ENCODE assay signal across 28 mouse cellular contexts in genomic region chr1:79678117-79678684, GRCm38 (mm10). TPM values are rescaled to one million over a fixed set of nuclear protein-coding genes. Genes with fewer than 3 reads are reported as not detected.
A peak's percentile ranks its signal among the peaks of the same experiment; 100 is the strongest.
DNase-seq lines count a peak whose midpoint lies in the region; ATAC-seq and TF ChIP-seq lines count a peak whose summit lies in the region.
"Had no signal": no experiment of that assay in that cellular context is flagged by ENCODE, and none has a peak within 500 bp of the region (broad histone marks: within the 10 kb centered on the region; RNA-seq: fewer than 3 reads in every experiment).

No protein-coding gene starts in this region.

- DNase-seq in kidney, postnatal 4 days, result no peak
- no peak for DNase-seq in lung, postnatal 25 days (ENCODE audit: low spot score)
- DNase-seq in Patski (ENCODE audit: low read depth, low spot score), result peak; percentile 54
- DNase-seq in c-Kit-positive CD71-positive TER-119-positive erythroid progenitor cells, embryonic 14.5 days (ENCODE audit: low spot score), result no peak
- DNase-seq: adrenal gland, adult 8-10 months; adrenal gland, postnatal 36 days; B cell, adult 2 months; cerebellum, adult 11 months; cerebellum, adult 2 months; cerebellum, adult 9-11 months; cerebellum, postnatal 25 days; gastrocnemius, postnatal 25 days; heart, adult 18-20 months; heart, postnatal 10 days; heart, postnatal 36 days had no signal

- H3K27me3 ChIP-seq in kidney, embryonic 15.5 days, result peaks cover 11% of the 10 kb centered on the region
- H3K27me3 ChIP-seq in lung, embryonic 15.5 days, result peaks cover 9% of the 10 kb centered on the region
- no peaks in the 10 kb centered on the region for H3K27me3 ChIP-seq in Patski
- H3K27me3 ChIP-seq in intestine, embryonic 16.5 days (replicated peaks; ENCODE audit: control insufficient read depth, insufficient read depth, low read length), result no peaks in the 10 kb centered on the region; the same call in 1 of the 2 replicates
- H3K27me3 ChIP-seq: CH12.LX had no signal

- H3K27ac ChIP-seq in kidney, embryonic 15.5 days, result peak overlapping the region; percentile 68
- 0 out of 2 replicates have a peak overlapping the region, but pooled peaks have one; percentile 8 for H3K27ac ChIP-seq in lung, embryonic 15.5 days
- no peak overlapping the region for H3K27ac ChIP-seq in intestine, embryonic 16.5 days (ENCODE audit: low read length)
- H3K27ac ChIP-seq: embryonic facial prominence, embryonic 12.5 days; embryonic facial prominence, embryonic 15.5 days; heart, embryonic 15.5 days; hindbrain, embryonic 10.5 days; hindbrain, embryonic 13.5 days had no signal

- H3K4me2 ChIP-seq in kidney, embryonic 15.5 days, result no peak overlapping the region
- H3K4me2 ChIP-seq in lung, embryonic 15.5 days, result no peak overlapping the region
- H3K4me2 ChIP-seq in intestine, embryonic 16.5 days (ENCODE audit: low read depth, low read length), result no peak overlapping the region
- H3K4me2 ChIP-seq: embryonic facial prominence, embryonic 12.5 days; embryonic facial prominence, embryonic 15.5 days; heart, embryonic 12.5 days; heart, embryonic 15.5 days; hindbrain, embryonic 13.5 days had no signal

- 0 out of 2 replicates have a peak, but pooled peaks cover under 1% of the 10 kb centered on the region for H3K4me1 ChIP-seq in kidney, embryonic 15.5 days
- H3K4me1 ChIP-seq in lung, embryonic 15.5 days, result no peaks in the 10 kb centered on the region
- H3K4me1 ChIP-seq in intestine, embryonic 16.5 days (ENCODE audit: control insufficient read depth, insufficient read depth, low read length), result no peaks in the 10 kb centered on the region
- H3K4me1 ChIP-seq: embryonic facial prominence, embryonic 12.5 days; embryonic facial prominence, embryonic 15.5 days; heart, embryonic 12.5 days; heart, embryonic 15.5 days; hindbrain, embryonic 13.5 days had no signal

- CTCF ChIA-PET in Patski (lab: Charles Lee), result interaction anchor here (1.1 kb wide), 1 partner anchor 39 kb away, joined by 3 read pairs; no protein-coding TSS in a partner anchor

- POLR2A ChIA-PET in Patski (lab: Charles Lee), result no interaction called here

- no peak overlapping the region for H3K4me3 ChIP-seq in kidney, embryonic 15.5 days (replicated peaks)
- H3K4me3 ChIP-seq in lung, embryonic 15.5 days, result no peak overlapping the region
- no peak overlapping the region for H3K4me3 ChIP-seq in intestine, embryonic 16.5 days (ENCODE audit: low read length)
- H3K4me3 ChIP-seq: embryonic facial prominence, embryonic 12.5 days; embryonic facial prominence, embryonic 15.5 days; heart, embryonic 12.5 days; heart, embryonic 15.5 days; hindbrain, embryonic 10.5 days; hindbrain, embryonic 13.5 days had no signal

- H3K36me3 ChIP-seq in kidney, embryonic 15.5 days, result no peaks in the 10 kb centered on the region
- H3K36me3 ChIP-seq in lung, embryonic 15.5 days, result no peaks in the 10 kb centered on the region
- no peaks in the 10 kb centered on the region for H3K36me3 ChIP-seq in intestine, embryonic 16.5 days (ENCODE audit: control insufficient read depth, insufficient read depth, low read length)
- H3K36me3 ChIP-seq: embryonic facial prominence, embryonic 12.5 days; embryonic facial prominence, embryonic 15.5 days; G1E; heart, embryonic 12.5 days; heart, embryonic 15.5 days; hindbrain, embryonic 10.5 days; hindbrain, embryonic 13.5 days had no signal

- peak; percentile 49; the same call in 1 of the 2 replicates for ATAC-seq in kidney, embryonic 15.5 days (replicated peaks; ENCODE audit: low FRiP score)
- ATAC-seq in lung, embryonic 15.5 days (ENCODE audit: borderline replicate concordance, extremely low read depth, low FRiP score, low TSS enrichment), result peak; percentile 14; the same call in 1 of the 2 replicates
- peak; percentile 75 for ATAC-seq in Patski
- ATAC-seq in intestine, embryonic 16.5 days, result peak; percentile 69
- ATAC-seq: forebrain, embryonic 14.5 days; hindbrain, embryonic 16.5 days had no signal

- no peaks in the 10 kb centered on the region for H3K9me3 ChIP-seq in kidney, embryonic 15.5 days (replicated peaks)
- H3K9me3 ChIP-seq in lung, embryonic 15.5 days, result no peaks in the 10 kb centered on the region
- no peaks in the 10 kb centered on the region for H3K9me3 ChIP-seq in intestine, embryonic 16.5 days (ENCODE audit: control insufficient read depth, low read length)
- H3K9me3 ChIP-seq: embryonic facial prominence, embryonic 12.5 days; embryonic facial prominence, embryonic 15.5 days; G1E; heart, embryonic 12.5 days; heart, embryonic 15.5 days; hindbrain, embryonic 10.5 days; hindbrain, embryonic 13.5 days had no signal

- in situ Hi-C loops in Patski (cut with MboI; ENCODE audit: low pct_unique_long_range_greater_than_20kb), result no loop called here

- WGBS in kidney, embryonic 15.5 days, result 70% methylated on average over 8 of the region's 8 CpGs
- 52% methylated on average over 8 of the region's 8 CpGs for WGBS in lung, embryonic 15.5 days
- 54% methylated on average over 8 of the region's 8 CpGs for WGBS in intestine, embryonic 16.5 days

- no peak overlapping the region for H3K9ac ChIP-seq in kidney, embryonic 15.5 days
- H3K9ac ChIP-seq in lung, embryonic 15.5 days, result no peak overlapping the region
- H3K9ac ChIP-seq in intestine, embryonic 16.5 days (ENCODE audit: low read depth, low read length), result no peak overlapping the region
- H3K9ac ChIP-seq: embryonic facial prominence, embryonic 12.5 days; embryonic facial prominence, embryonic 15.5 days; heart, embryonic 12.5 days; heart, embryonic 15.5 days; hindbrain, embryonic 13.5 days had no signal

- no peak for TF ChIP-seq CTCF in Patski (IDR thresholded peaks at IDR 0.05)

RNA-seq across cellular contexts. Expression of gene Ap1s3, which starts 6.4 kb away (rescaled TPM):
- 1.1 and 1.3 TPM in 2 replicates for polyA plus RNA-seq in kidney, embryonic 15.5 days (2015; fragmentation: Nextera tagmentation; extraction: Ambion mirVana)
- polyA plus RNA-seq in lung, embryonic 15.5 days (2015; fragmentation: Nextera tagmentation; extraction: Ambion mirVana), result 0.34 and 0.76 TPM in 2 replicates
- 16.3 TPM for polyA plus RNA-seq in Patski (2021)
- 0.35 and 0.62 TPM in 2 replicates for polyA plus RNA-seq in intestine, embryonic 16.5 days (2015; fragmentation: Nextera tagmentation; extraction: Ambion mirVana)
- polyA plus RNA-seq: hindbrain, embryonic 13.5 days had no signal

Comparison
In these comparisons a context has a peak if more than half of its experiments do, and no peak if none do; other contexts are left out.
1. ATAC-seq: peak in every context shown above with its lines; median percentile 75 in Patski; 69 in intestine, embryonic 16.5 days; 49 in kidney, embryonic 15.5 days; 14 in lung, embryonic 15.5 days.